Mouse (Mus musculus) liver, embryonic 13.5 days (tissue): ENCODE data around the gene Casp3. TPM values are rescaled to one million over a fixed set of nuclear protein-coding genes. Genes with fewer than 3 reads are reported as not detected.

Experiments
- polyA plus RNA-seq: library from polyadenylated mRNA; unstranded; fragments of >200 nt; fragmentation: Nextera tagmentation; extraction: Ambion mirVana; gene quantifications from 2 replicates; pipeline ENCODE4 v1.2.1, GENCODE M21; 2015

Casp3 gene
- polyA plus RNA-seq, 1 experiment from 2014 or later: 78.4 TPM

Other genes with a start within 250 kb of the Casp3 start
- 41.6 and 52.0 TPM in 2 replicates for gene Acsl1, start 146.3 kb upstream of the Casp3 start, polyA plus RNA-seq
- 21.6 and 25.9 TPM in 2 replicates for gene Cenpu, start 65.3 kb upstream of the Casp3 start, polyA plus RNA-seq
- 9.9 and 12.7 TPM in 2 replicates for gene Primpol, start 79 bp upstream of the Casp3 start, polyA plus RNA-seq
- 11.1 and 15.9 TPM in 2 replicates for gene Irf2, start 122.4 kb downstream of the Casp3 start, polyA plus RNA-seq